Mouse (Mus musculus): Measurements from ENCODE around the gene Pth1r. TPM values are rescaled to one million over a fixed set of nuclear protein-coding genes. Genes with fewer than 3 reads are reported as not detected.

The Pth1r gene
- total and polyA plus RNA-seq, 3 experiments: 0.15 to 0.77 TPM; not detected in 1

GRCm38 (mm10) chr9:110702848-110703247, 44.1 kb downstream of the Pth1r start:
- H3K9me3 ChIP-seq (replicated peaks; ENCODE audit: insufficient read depth, low read length): no peaks in the 10 kb centered on the region
- peaks cover 2 to 10% of the 10 kb centered on the region in 2 experiments; a peak in 3 of 4 replicates for H3K4me1 ChIP-seq (ENCODE audit: control insufficient read depth in 1 of 2, insufficient read depth in 2 of 2, low read length in 2 of 2)
- H3K36me3 ChIP-seq (ENCODE audit: control insufficient read depth in 1 of 2, insufficient read depth in 2 of 2, low read length in 2 of 2): peaks cover 0 to 6% of the 10 kb centered on the region in 2 experiments; a peak in 1 of 4 replicates
- H3K4me3 ChIP-seq (ENCODE audit: control insufficient read depth in 1 of 2, insufficient read depth in 1 of 2, low read depth in 2 of 2, low read length in 2 of 2): no peak overlapping the region
- H3K9ac ChIP-seq (ENCODE audit: control insufficient read depth, low read depth, low read length, poor library complexity, severe bottlenecking): no peak overlapping the region
- TF ChIP-seq E2F4 (IDR thresholded peaks at IDR 0.05; ENCODE audit: borderline replicate concordance, low read depth, low read length) (no peak), MAFK (IDR thresholded peaks at IDR 0.05; ENCODE audit: borderline replicate concordance, low read depth, low read length) (no peak), CHD2 (IDR thresholded peaks at IDR 0.05; ENCODE audit: low read length) (no peak), TCF12 (IDR thresholded peaks at IDR 0.05; ENCODE audit: low read depth, low read length) (no peak)
- no peaks in the 10 kb centered on the region for H3K79me2 ChIP-seq (ENCODE audit: control insufficient read depth, insufficient read depth, low read length, poor library complexity)
- DNase-seq (ENCODE audit: low read depth, low spot score): no peak
- H3K27ac ChIP-seq (ENCODE audit: control insufficient read depth, low read depth, low read length): no peak overlapping the region
- H3K27me3 ChIP-seq (ENCODE audit: control insufficient read depth in 1 of 2, insufficient read depth in 2 of 2, low read length in 2 of 2): no peaks in the 10 kb centered on the region

GRCm38 (mm10) chr9:110701114-110702032, 45.6 kb downstream of the Pth1r start:
- DNase-seq (ENCODE audit: low read depth, low spot score): no peak
- Histone ChIP-seq H3K9me3 (replicated peaks; ENCODE audit: insufficient read depth, low read length) (no peaks in the 10 kb centered on the region), H3K79me2 (ENCODE audit: control insufficient read depth, insufficient read depth, low read length, poor library complexity) (no peaks in the 10 kb centered on the region), H3K4me1 (ENCODE audit: control insufficient read depth in 1 of 2, insufficient read depth in 2 of 2, low read length in 2 of 2) (peaks cover 2 to 3% of the 10 kb centered on the region in 2 experiments; a peak in 2 of 4 replicates), H3K4me3 (ENCODE audit: control insufficient read depth in 1 of 2, insufficient read depth in 1 of 2, low read depth in 2 of 2, low read length in 2 of 2) (no peak overlapping the region), H3K27me3 (ENCODE audit: control insufficient read depth in 1 of 2, insufficient read depth in 2 of 2, low read length in 2 of 2) (no peaks in the 10 kb centered on the region), H3K27ac (ENCODE audit: control insufficient read depth, low read depth, low read length) (no peak overlapping the region), H3K36me3 (ENCODE audit: control insufficient read depth in 1 of 2, insufficient read depth in 2 of 2, low read length in 2 of 2) (peaks cover 0 to 3% of the 10 kb centered on the region in 2 experiments; a peak in 1 of 4 replicates), H3K9ac (ENCODE audit: control insufficient read depth, low read depth, low read length, poor library complexity, severe bottlenecking) (no peak overlapping the region)
- TF ChIP-seq ZC3H11A (IDR thresholded peaks at IDR 0.05; ENCODE audit: low read depth, low read length): no peak
- no peak for TF ChIP-seq POLR2AphosphoS2 (IDR thresholded peaks at IDR 0.05; ENCODE audit: low read length)
- TF ChIP-seq ZMIZ1 (IDR thresholded peaks at IDR 0.05; ENCODE audit: low read depth, low read length): no peak
- no peak for TF ChIP-seq MAFK (IDR thresholded peaks at IDR 0.05; ENCODE audit: borderline replicate concordance, low read depth, low read length)
- no peak for TF ChIP-seq MEF2A (IDR thresholded peaks at IDR 0.05; ENCODE audit: extremely low read depth, insufficient replicate concordance, low read depth, low read length, poor library complexity, severe bottlenecking)
- TF ChIP-seq MYC (IDR thresholded peaks at IDR 0.05; ENCODE audit: low read depth, low read length): no peak
- TF ChIP-seq CHD2 (IDR thresholded peaks at IDR 0.05; ENCODE audit: low read length): no peak
- TF ChIP-seq MYB (IDR thresholded peaks at IDR 0.05; ENCODE audit: low read depth, low read length): no peak
- no peak for TF ChIP-seq GATA1 (IDR thresholded peaks at IDR 0.05; ENCODE audit: low read depth, low read length)
- TF ChIP-seq MAX (IDR thresholded peaks at IDR 0.05; ENCODE audit: low read length): no peak
- TF ChIP-seq BHLHE40 (IDR thresholded peaks at IDR 0.05; ENCODE audit: borderline replicate concordance, low read depth, low read length): no peak
- TF ChIP-seq NRF1 (IDR thresholded peaks at IDR 0.05; ENCODE audit: insufficient read depth, low read depth, low read length, poor library complexity, severe bottlenecking): no peak
- no peak for TF ChIP-seq TAL1 (IDR thresholded peaks at IDR 0.05; ENCODE audit: low read length)
- no peak for TF ChIP-seq USF1 (IDR thresholded peaks at IDR 0.05; ENCODE audit: low read depth, low read length)
- TF ChIP-seq NELFE (IDR thresholded peaks at IDR 0.05; ENCODE audit: low read depth, low read length): no peak
- TF ChIP-seq ZNF384 (IDR thresholded peaks at IDR 0.05; ENCODE audit: low read depth, low read length): no peak
- no peak for TF ChIP-seq ZKSCAN1 (IDR thresholded peaks at IDR 0.05; ENCODE audit: low read depth, low read length)
- no peak for TF ChIP-seq HCFC1 (IDR thresholded peaks at IDR 0.05; ENCODE audit: low read depth, low read length)
- TF ChIP-seq ETS1 (IDR thresholded peaks at IDR 0.05; ENCODE audit: low read depth, low read length): no peak
